Mouse (Mus musculus): Measurements from ENCODE around the gene Epb41l4b. TPM values are rescaled to one million over a fixed set of nuclear protein-coding genes. Genes with fewer than 3 reads are reported as not detected.

Epb41l4b gene
- polyA plus RNA-seq, 1 experiment from 2014 or later: 2.5 TPM

DNA sequence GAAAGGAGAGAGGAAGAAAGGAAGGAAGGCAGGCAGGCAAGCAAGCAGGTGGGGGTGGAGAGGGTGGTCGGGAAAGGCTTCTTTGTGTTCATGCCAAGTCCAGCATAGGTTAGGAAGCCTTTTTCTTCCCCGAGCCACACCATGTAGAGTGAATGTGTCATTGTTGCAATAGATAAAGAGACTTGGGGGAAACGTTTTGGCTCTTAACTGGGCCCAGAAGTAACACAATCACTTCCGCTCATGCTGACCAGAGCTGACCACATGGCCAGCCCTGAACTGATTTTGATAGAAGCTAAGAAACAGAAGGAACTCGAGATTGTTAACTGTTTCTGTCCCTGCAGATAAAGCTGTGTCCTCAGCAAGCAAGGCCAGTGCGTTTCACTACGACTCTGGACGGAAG, 29.6 kb upstream of the Epb41l4b start:
- no peak for ATAC-seq (ENCODE audit: low FRiP score, low TSS enrichment)
- Histone ChIP-seq H3K27me3 (ENCODE audit: insufficient read depth, low read length) (no peaks in the 10 kb centered on the region), H3K36me3 (ENCODE audit: insufficient read depth, low read length) (no peaks in the 10 kb centered on the region), H3K4me2 (replicated peaks; ENCODE audit: low read depth, low read length) (no peak overlapping the region), H3K4me1 (ENCODE audit: insufficient read depth, low read length) (peaks cover 9% of the 10 kb centered on the region; the same call in 1 of the 2 replicates), H3K27ac (ENCODE audit: low read length) (no peak overlapping the region), H3K4me3 (ENCODE audit: low read length) (no peak overlapping the region), H3K9me3 (ENCODE audit: low read length) (no peaks in the 10 kb centered on the region), H3K9ac (replicated peaks; ENCODE audit: low read length) (no peak overlapping the region)
- WGBS: 60% methylated on average over 8 of the region's 8 CpGs

- no peak overlapping the region for H3K4me2 ChIP-seq (replicated peaks; ENCODE audit: low read depth, low read length)
- ATAC-seq (ENCODE audit: low FRiP score, low TSS enrichment): no peak
- no peaks in the 10 kb centered on the region for H3K27me3 ChIP-seq (ENCODE audit: insufficient read depth, low read length)
- WGBS: 48% methylated on average over 5 of the region's 5 CpGs
- H3K9me3 ChIP-seq (ENCODE audit: low read length): no peaks in the 10 kb centered on the region
- no peak overlapping the region for H3K4me3 ChIP-seq (ENCODE audit: low read length)
- peaks cover 9% of the 10 kb centered on the region; the same call in 1 of the 2 replicates for H3K4me1 ChIP-seq (ENCODE audit: insufficient read depth, low read length)
- H3K36me3 ChIP-seq (ENCODE audit: insufficient read depth, low read length): no peaks in the 10 kb centered on the region
- 0 out of 2 replicates have a peak overlapping the region, but pooled peaks have one; percentile 4 for H3K9ac ChIP-seq (replicated peaks; ENCODE audit: low read length)
- H3K27ac ChIP-seq (ENCODE audit: low read length): peak overlapping the region; percentile 42; the same call in 1 of the 2 replicates
Measured at GRCm38 (mm10) chr4:57171817-57172216, 28.6 kb upstream of the Epb41l4b start.

DNA sequence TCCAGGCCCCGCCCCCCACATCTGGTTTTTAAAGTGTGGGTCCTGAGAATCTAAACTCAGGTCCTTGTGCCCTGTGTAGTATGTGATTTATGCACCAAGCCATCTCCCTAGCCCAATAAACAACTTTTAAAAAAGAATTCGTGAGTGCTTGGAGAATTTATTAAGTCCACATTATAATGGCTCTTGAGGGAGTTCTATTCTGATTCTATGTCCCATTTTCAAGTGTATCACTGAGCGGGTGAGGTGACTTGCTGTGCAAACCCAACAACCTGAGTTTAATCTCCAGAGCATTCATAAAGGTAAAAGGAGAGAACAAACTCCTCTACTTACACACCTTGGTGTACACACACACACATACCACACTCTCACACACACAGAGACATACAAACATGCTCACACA, 25.4 kb upstream of the Epb41l4b start:
- no peak overlapping the region for H3K4me2 ChIP-seq (replicated peaks; ENCODE audit: low read depth, low read length)
- 71% methylated on average over 3 of the region's 3 CpGs for WGBS
- H3K36me3 ChIP-seq (ENCODE audit: insufficient read depth, low read length): no peaks in the 10 kb centered on the region
- no peak for ATAC-seq (ENCODE audit: low FRiP score, low TSS enrichment)
- no peak overlapping the region for H3K4me3 ChIP-seq (ENCODE audit: low read length)
- no peaks in the 10 kb centered on the region for H3K27me3 ChIP-seq (ENCODE audit: insufficient read depth, low read length)
- H3K27ac ChIP-seq (ENCODE audit: low read length): no peak overlapping the region
- 0 out of 2 replicates have a peak, but pooled peaks cover 4% of the 10 kb centered on the region for H3K4me1 ChIP-seq (ENCODE audit: insufficient read depth, low read length)
- no peaks in the 10 kb centered on the region for H3K9me3 ChIP-seq (ENCODE audit: low read length)
- H3K9ac ChIP-seq (replicated peaks; ENCODE audit: low read length): no peak overlapping the region

DNA sequence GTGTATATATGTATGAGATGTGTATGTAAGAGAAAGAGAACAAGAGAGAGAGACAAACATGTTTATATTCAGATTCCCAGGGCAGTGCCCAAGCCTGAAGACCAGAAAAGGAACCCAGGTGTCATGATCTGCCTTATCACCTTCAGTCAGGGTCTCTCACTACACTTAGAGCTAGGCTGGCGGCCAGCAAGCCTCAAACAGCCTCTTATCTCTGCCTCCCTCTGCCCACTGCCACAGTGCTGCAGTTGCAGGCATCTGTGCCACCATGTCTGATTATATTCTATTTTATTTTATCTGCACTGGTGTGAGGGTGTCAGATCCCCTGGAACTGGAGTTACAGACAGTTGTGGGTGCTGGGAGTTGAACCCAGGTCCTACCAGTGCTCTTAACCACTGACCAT, 25.0 kb upstream of the Epb41l4b start:
- no peak overlapping the region for H3K9ac ChIP-seq (replicated peaks; ENCODE audit: low read length)
- H3K9me3 ChIP-seq (ENCODE audit: low read length): no peaks in the 10 kb centered on the region
- 92% methylated on average over 1 of the region's 1 CpGs for WGBS
- no peak overlapping the region for H3K4me3 ChIP-seq (ENCODE audit: low read length)
- 0 out of 2 replicates have a peak, but pooled peaks cover 4% of the 10 kb centered on the region for H3K4me1 ChIP-seq (ENCODE audit: insufficient read depth, low read length)
- H3K4me2 ChIP-seq (replicated peaks; ENCODE audit: low read depth, low read length): no peak overlapping the region
- no peak for ATAC-seq (ENCODE audit: low FRiP score, low TSS enrichment)
- H3K27ac ChIP-seq (ENCODE audit: low read length): no peak overlapping the region
- H3K36me3 ChIP-seq (ENCODE audit: insufficient read depth, low read length): no peaks in the 10 kb centered on the region
- H3K27me3 ChIP-seq (ENCODE audit: insufficient read depth, low read length): no peaks in the 10 kb centered on the region

GRCm38 (mm10) chr4:57166922-57167870, 24.0 kb upstream of the Epb41l4b start:
- no peak overlapping the region for H3K4me3 ChIP-seq (ENCODE audit: low read length)
- H3K4me1 ChIP-seq (ENCODE audit: insufficient read depth, low read length): 0 out of 2 replicates have a peak, but pooled peaks cover 4% of the 10 kb centered on the region
- H3K4me2 ChIP-seq (replicated peaks; ENCODE audit: low read depth, low read length): no peak overlapping the region
- H3K27me3 ChIP-seq (ENCODE audit: insufficient read depth, low read length): no peaks in the 10 kb centered on the region
- no peak overlapping the region for H3K9ac ChIP-seq (replicated peaks; ENCODE audit: low read length)
- H3K36me3 ChIP-seq (ENCODE audit: insufficient read depth, low read length): no peaks in the 10 kb centered on the region
- H3K27ac ChIP-seq (ENCODE audit: low read length): no peak overlapping the region
- WGBS: 48% methylated on average over 12 of the region's 12 CpGs
- ATAC-seq (ENCODE audit: low FRiP score, low TSS enrichment): no peak; the same call in 1 of the 2 replicates
- no peaks in the 10 kb centered on the region for H3K9me3 ChIP-seq (ENCODE audit: low read length)

GRCm38 (mm10) chr4:57165654-57166053, 22.4 kb upstream of the Epb41l4b start:
- H3K4me2 ChIP-seq (replicated peaks; ENCODE audit: low read depth, low read length): no peak overlapping the region
- no peaks in the 10 kb centered on the region for H3K9me3 ChIP-seq (ENCODE audit: low read length)
- no peaks in the 10 kb centered on the region for H3K4me1 ChIP-seq (ENCODE audit: insufficient read depth, low read length)
- no peak overlapping the region for H3K4me3 ChIP-seq (ENCODE audit: low read length)
- no peak overlapping the region for H3K27ac ChIP-seq (ENCODE audit: low read length)
- no peaks in the 10 kb centered on the region for H3K36me3 ChIP-seq (ENCODE audit: insufficient read depth, low read length)
- no peaks in the 10 kb centered on the region for H3K27me3 ChIP-seq (ENCODE audit: insufficient read depth, low read length)
- WGBS: 65% methylated on average over 3 of the region's 3 CpGs
- no peak for ATAC-seq (ENCODE audit: low FRiP score, low TSS enrichment)
- no peak overlapping the region for H3K9ac ChIP-seq (replicated peaks; ENCODE audit: low read length)

GRCm38 (mm10) chr4:57164578-57165210, 21.5 kb upstream of the Epb41l4b start:
- no peak for ATAC-seq (ENCODE audit: low FRiP score, low TSS enrichment)
- no peak overlapping the region for H3K9ac ChIP-seq (replicated peaks; ENCODE audit: low read length)

DNA sequence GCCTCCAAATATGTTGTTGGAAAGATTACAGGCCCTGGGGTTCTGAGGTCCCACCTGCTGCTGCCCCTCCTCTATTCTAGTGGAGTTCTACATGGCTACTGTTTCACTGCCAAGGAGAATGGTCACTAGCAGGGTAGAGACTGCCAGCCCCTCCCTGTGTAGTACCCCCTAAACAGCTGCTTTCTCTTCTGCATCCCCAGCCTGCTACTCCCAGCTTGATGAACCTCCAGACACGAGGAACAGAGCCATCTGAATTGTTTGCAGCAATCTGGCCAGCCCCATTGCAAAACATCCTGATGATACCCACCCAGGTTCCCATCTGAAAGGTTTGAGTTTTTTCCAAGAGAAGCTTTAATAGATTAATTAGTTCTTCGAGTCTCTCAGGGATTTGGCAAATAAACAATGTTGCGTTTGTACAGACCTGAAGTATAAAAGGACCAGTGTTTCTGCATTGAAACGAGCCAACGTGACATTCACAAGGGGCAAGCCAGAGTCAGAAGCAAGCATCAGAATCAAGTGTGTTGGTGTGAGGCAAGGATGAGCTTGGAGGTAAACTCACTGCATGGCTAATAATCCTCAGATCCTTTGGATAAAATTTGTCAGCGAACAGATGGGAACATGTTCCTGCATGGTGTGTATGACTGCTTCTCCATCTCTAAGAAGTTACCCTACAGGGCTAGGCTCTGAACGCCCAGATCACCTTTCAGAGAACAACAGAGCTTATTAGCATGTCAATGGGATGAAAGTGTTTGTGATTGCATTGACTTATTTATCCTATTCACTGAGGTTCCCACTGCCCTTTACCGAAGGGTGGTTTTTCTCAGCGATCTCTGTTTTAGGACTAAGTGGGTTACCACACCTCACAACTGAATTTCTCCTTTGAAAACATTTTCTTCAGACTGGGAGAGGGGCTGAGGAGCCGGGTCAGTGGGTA, 19.8 kb upstream of the Epb41l4b start:
- H3K4me3 ChIP-seq (ENCODE audit: low read length): no peak overlapping the region
- no peaks in the 10 kb centered on the region for H3K27me3 ChIP-seq (ENCODE audit: insufficient read depth, low read length)
- WGBS: 50% methylated on average over 10 of the region's 10 CpGs
- no peak for ATAC-seq (ENCODE audit: low FRiP score, low TSS enrichment)
- peaks cover 2% of the 10 kb centered on the region; the same call in 1 of the 2 replicates for H3K4me1 ChIP-seq (ENCODE audit: insufficient read depth, low read length)
- H3K9me3 ChIP-seq (ENCODE audit: low read length): no peaks in the 10 kb centered on the region
- no peak overlapping the region for H3K4me2 ChIP-seq (replicated peaks; ENCODE audit: low read depth, low read length)
- H3K36me3 ChIP-seq (ENCODE audit: insufficient read depth, low read length): no peaks in the 10 kb centered on the region
- no peak overlapping the region for H3K9ac ChIP-seq (replicated peaks; ENCODE audit: low read length)
- H3K27ac ChIP-seq (ENCODE audit: low read length): no peak overlapping the region

More at GRCm38 (mm10) chr4:57164578-57165210, 21.5 kb upstream of the Epb41l4b start:
- Histone ChIP-seq H3K9me3 (ENCODE audit: low read length) (no peaks in the 10 kb centered on the region), H3K27ac (ENCODE audit: low read length) (no peak overlapping the region), H3K4me3 (ENCODE audit: low read length) (no peak overlapping the region), H3K4me2 (replicated peaks; ENCODE audit: low read depth, low read length) (no peak overlapping the region), H3K36me3 (ENCODE audit: insufficient read depth, low read length) (no peaks in the 10 kb centered on the region), H3K4me1 (ENCODE audit: insufficient read depth, low read length) (peaks cover 2% of the 10 kb centered on the region; the same call in 1 of the 2 replicates), H3K27me3 (ENCODE audit: insufficient read depth, low read length) (no peaks in the 10 kb centered on the region)
- WGBS: 89% methylated on average over 9 of the region's 9 CpGs

DNA sequence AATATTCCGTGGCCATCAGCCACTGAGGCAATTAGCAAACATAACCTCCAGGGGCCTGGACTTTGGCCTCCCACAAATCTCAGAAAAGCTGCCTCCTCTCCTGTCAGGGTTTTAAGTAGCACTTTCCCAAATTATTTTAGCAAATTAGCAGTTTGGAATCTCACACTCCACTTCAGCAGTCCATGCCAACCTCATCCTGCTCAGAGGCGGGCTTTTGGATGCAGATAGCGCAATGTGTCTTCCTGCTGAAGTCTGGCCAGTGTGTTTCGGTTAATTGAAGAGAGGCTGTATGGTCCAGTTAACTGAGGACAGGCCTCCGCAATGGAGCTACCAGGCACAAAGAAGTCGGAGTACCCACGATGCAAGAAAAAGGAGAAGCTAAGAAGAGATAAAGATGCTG, 17.3 kb upstream of the Epb41l4b start:
- ATAC-seq (ENCODE audit: low FRiP score, low TSS enrichment): no peak
- Histone ChIP-seq H3K27ac (ENCODE audit: low read length) (no peak overlapping the region), H3K9me3 (ENCODE audit: low read length) (no peaks in the 10 kb centered on the region), H3K9ac (replicated peaks; ENCODE audit: low read length) (no peak overlapping the region), H3K4me2 (replicated peaks; ENCODE audit: low read depth, low read length) (no peak overlapping the region), H3K27me3 (ENCODE audit: insufficient read depth, low read length) (no peaks in the 10 kb centered on the region), H3K4me3 (ENCODE audit: low read length) (no peak overlapping the region), H3K4me1 (ENCODE audit: insufficient read depth, low read length) (peaks cover 2% of the 10 kb centered on the region; the same call in 1 of the 2 replicates), H3K36me3 (ENCODE audit: insufficient read depth, low read length) (no peaks in the 10 kb centered on the region)
- WGBS: 54% methylated on average over 7 of the region's 7 CpGs
